ENCODE assay signal across 8 mouse cellular contexts in the genomic region with DNA sequence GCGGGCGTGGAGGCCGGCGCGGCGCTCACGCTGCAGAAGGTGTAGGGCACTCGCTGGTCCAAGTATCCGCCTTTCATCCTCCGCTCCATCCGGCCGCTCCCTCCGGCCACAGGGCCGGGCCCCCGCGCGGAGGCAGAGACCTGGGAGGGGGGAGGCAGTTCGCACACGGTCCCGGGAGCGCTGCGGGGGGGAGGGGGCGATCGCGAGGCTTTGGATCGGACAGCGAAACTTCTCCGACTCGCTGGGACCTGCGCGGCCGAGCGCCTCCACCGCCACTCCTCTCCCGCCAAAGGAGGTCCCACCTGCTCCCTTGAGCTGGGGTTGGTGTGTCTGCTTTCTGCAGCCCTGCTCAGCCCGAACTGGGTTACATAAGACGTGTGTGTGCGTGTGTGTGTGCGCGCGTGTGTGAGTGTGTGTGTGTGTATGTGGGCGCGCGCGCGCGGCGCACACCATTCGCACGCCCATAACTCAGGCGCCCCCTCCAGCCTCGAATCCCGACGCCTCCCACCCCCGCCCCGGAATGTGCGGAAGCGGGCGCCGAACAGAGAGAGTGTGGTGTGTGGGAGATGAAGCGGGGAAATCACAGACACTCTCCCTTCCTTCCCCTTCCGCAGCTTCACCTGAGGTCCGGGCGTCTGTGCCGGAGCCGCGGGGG. TPM values are rescaled to one million over a fixed set of nuclear protein-coding genes. Genes with fewer than 3 reads are reported as not detected.
DNase-seq lines count a peak whose midpoint lies in the region; ATAC-seq and TF ChIP-seq lines count a peak whose summit lies in the region.

No protein-coding gene starts in this region.

- no peaks in the 10 kb centered on the region for H3K9me3 ChIP-seq in ES-Bruce4 (replicated peaks; ENCODE audit: control insufficient read depth, insufficient read depth, low read length, poor library complexity, severe bottlenecking)
- no peaks in the 10 kb centered on the region for H3K9me3 ChIP-seq in heart, embryonic 13.5 days
- no peaks in the 10 kb centered on the region for H3K9me3 ChIP-seq in midbrain, embryonic 14.5 days (ENCODE audit: control insufficient read depth, low read length)

- WGBS in heart, embryonic 13.5 days, result under 1% methylated on average over 55 of the region's 67 CpGs
- WGBS in midbrain, embryonic 14.5 days, result under 1% methylated on average over 58 of the region's 67 CpGs

- TF ChIP-seq CTCF in ES-Bruce4 (IDR thresholded peaks at IDR 0.05; ENCODE audit: low read depth, low read length), result no peak

- ATAC-seq in heart, embryonic 13.5 days (ENCODE audit: extremely low read depth, insufficient number of reproducible peaks, low FRiP score, low TSS enrichment), result no peak; the same call in 1 of the 2 replicates
- ATAC-seq in midbrain, embryonic 14.5 days (ENCODE audit: low FRiP score, low TSS enrichment), result peak; percentile 44

- no peaks in the 10 kb centered on the region for H3K36me3 ChIP-seq in ES-Bruce4 (ENCODE audit: control insufficient read depth, insufficient read depth, low read length, poor library complexity, severe bottlenecking)
- H3K36me3 ChIP-seq in heart, embryonic 13.5 days, result no peaks in the 10 kb centered on the region
- no peaks in the 10 kb centered on the region for H3K36me3 ChIP-seq in midbrain, embryonic 14.5 days (ENCODE audit: control insufficient read depth, insufficient read depth, low read length)

- peak overlapping the region; percentile 99 for H3K4me2 ChIP-seq in heart, embryonic 13.5 days
- peak overlapping the region; percentile 98 for H3K4me2 ChIP-seq in midbrain, embryonic 14.5 days (ENCODE audit: low read length)

- H3K27ac ChIP-seq in ES-Bruce4 (ENCODE audit: insufficient read depth, low read length), result peak overlapping the region; percentile 88
- peak overlapping the region; percentile 64 for H3K27ac ChIP-seq in heart, embryonic 13.5 days (replicated peaks)
- 0 out of 2 replicates have a peak overlapping the region, but pooled peaks have one; percentile 41 for H3K27ac ChIP-seq in midbrain, embryonic 14.5 days (replicated peaks; ENCODE audit: low read depth, low read length)

- intact Hi-C loops in left cerebral cortex, postnatal 10 days (cut with DNase I), result no loop called here

- TF ChIP-seq POLR2A in ES-Bruce4 (IDR thresholded peaks at IDR 0.05; ENCODE audit: insufficient read depth, low read length), result no peak

- TF ChIP-seq EP300 in ES-Bruce4 (IDR thresholded peaks at IDR 0.05; ENCODE audit: insufficient read depth, low read depth, low read length), result no peak

- peak; percentile 34 to 64 for DNase-seq in adrenal gland, adult (ENCODE audit: inconsistent age in 2 of 2, low spot score in 1 of 2)
- DNase-seq in adrenal gland, adult 8-10 months, result no peak
- DNase-seq in cerebellum, postnatal 14 days, result peak; percentile 57 to 66
- peak; percentile 23 to 64 for DNase-seq in left cerebral cortex, postnatal 10 days (ENCODE audit: extremely low spot score in 1 of 2, low spot score in 2 of 2)
- peak; percentile 58 for DNase-seq in midbrain, embryonic 14.5 days
- DNase-seq in yolk sac, embryonic 10.5 days (ENCODE audit: low spot score), result peak; percentile 33

- H3K4me1 ChIP-seq in ES-Bruce4 (ENCODE audit: control insufficient read depth, insufficient read depth, low read length), result peaks cover 17% of the 10 kb centered on the region
- H3K4me1 ChIP-seq in heart, embryonic 13.5 days, result peaks cover 24% of the 10 kb centered on the region
- peaks cover 11% of the 10 kb centered on the region; the same call in 1 of the 2 replicates for H3K4me1 ChIP-seq in midbrain, embryonic 14.5 days (ENCODE audit: control insufficient read depth, insufficient read depth, low read length)

- peak overlapping the region; percentile 76 for H3K4me3 ChIP-seq in ES-Bruce4 (ENCODE audit: low read depth, low read length)
- H3K4me3 ChIP-seq in heart, embryonic 13.5 days, result peak overlapping the region; percentile 66
- H3K4me3 ChIP-seq in midbrain, embryonic 14.5 days (replicated peaks; ENCODE audit: low read depth, low read length), result peak overlapping the region; percentile 48

- no peaks in the 10 kb centered on the region for H3K27me3 ChIP-seq in ES-Bruce4 (ENCODE audit: control insufficient read depth, insufficient read depth, low read length, poor library complexity, severe bottlenecking)
- H3K27me3 ChIP-seq in heart, embryonic 13.5 days (replicated peaks), result peaks cover 85% of the 10 kb centered on the region
- peaks cover 67% of the 10 kb centered on the region for H3K27me3 ChIP-seq in midbrain, embryonic 14.5 days (ENCODE audit: control insufficient read depth, insufficient read depth, low read length)

- peak overlapping the region; percentile 89 for H3K9ac ChIP-seq in ES-Bruce4 (ENCODE audit: low read depth, poor library complexity, severe bottlenecking)
- H3K9ac ChIP-seq in heart, embryonic 13.5 days, result peak overlapping the region; percentile 80
- H3K9ac ChIP-seq in midbrain, embryonic 14.5 days (replicated peaks; ENCODE audit: low read length), result peak overlapping the region; percentile 39

RNA-seq across cellular contexts. Expression of gene Etv4, which starts 0.6 kb away (rescaled TPM):
- total RNA-seq in adrenal gland, adult 8-10 months (2022), result 1 to 10 TPM in 3 of 4 experiments, under 1 TPM in 1; 0.80 to 1.9 (median 1.4) TPM
- polyA plus RNA-seq in ES-Bruce4 (2011; ENCODE audit: insufficient read depth, insufficient read length, low read depth, missing spikeins), result 28.9 and 30.3 TPM in 2 replicates
- polyA plus RNA-seq in heart, embryonic 13.5 days (2015; fragmentation: Nextera tagmentation; extraction: Ambion mirVana), result 8.2 and 9.5 TPM in 2 replicates
- 10 to 100 TPM; 20.3 to 20.9 TPM for total RNA-seq in left cerebral cortex, postnatal 10 days (2021)
- 4.0 and 6.9 TPM in 2 replicates for polyA plus RNA-seq in midbrain, embryonic 14.5 days (2014; fragmentation: Nextera tagmentation; extraction: Ambion mirVana)

RNA-seq across cellular contexts. Expression of gene Dhx8, which starts 51.9 kb away (rescaled TPM):
- 10 to 100 TPM; 25.0 to 30.3 (median 28.0) TPM for total RNA-seq in adrenal gland, adult 8-10 months (2022)
- 37.6 and 38.9 TPM in 2 replicates for polyA plus RNA-seq in ES-Bruce4 (2011; ENCODE audit: insufficient read depth, insufficient read length, low read depth, missing spikeins)
- polyA plus RNA-seq in heart, embryonic 13.5 days (2015; fragmentation: Nextera tagmentation; extraction: Ambion mirVana), result 18.8 and 20.1 TPM in 2 replicates
- total RNA-seq in left cerebral cortex, postnatal 10 days (2021), result 10 to 100 TPM; 32.8 to 34.5 TPM
- polyA plus RNA-seq in midbrain, embryonic 14.5 days (2014; fragmentation: Nextera tagmentation; extraction: Ambion mirVana), result 29.2 and 35.4 TPM in 2 replicates

Comparison
In these comparisons a context has a peak if more than half of its experiments do, and no peak if none do; other contexts are left out.
1. H3K9ac ChIP-seq: peak in every context shown above with its lines; median percentile 89 in ES-Bruce4; 80 in heart, embryonic 13.5 days; 39 in midbrain, embryonic 14.5 days.